Mouse (Mus musculus): ENCODE measurements around the gene Pla2g15.

DNA sequence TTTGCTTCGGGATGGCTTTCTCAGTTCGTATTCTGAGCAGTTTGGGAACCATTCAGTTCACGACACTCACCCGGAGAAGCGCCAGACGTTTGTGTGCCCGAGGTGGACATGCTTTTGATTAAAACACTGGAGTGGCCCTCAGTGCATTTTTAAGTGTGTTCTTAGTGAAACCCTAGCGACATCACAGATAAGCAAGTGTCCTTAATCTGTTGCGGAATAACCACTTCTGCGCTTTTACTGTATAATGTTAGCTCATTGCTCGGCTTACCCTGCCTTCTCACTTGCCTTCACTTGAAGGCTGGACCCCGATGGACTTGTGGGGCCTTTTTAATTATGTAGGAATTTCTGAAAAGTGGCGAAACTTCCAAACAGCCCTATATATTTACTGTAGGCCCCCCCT is 61.2 kb downstream of the Pla2g15 start:
- TF ChIP-seq POLR2A (IDR thresholded peaks at IDR 0.05; ENCODE audit: low read depth, low read length) (no peak), CTCF (conservative IDR thresholded peaks at IDR 0.05 in 1 of 2, IDR thresholded peaks at IDR 0.05 in 1 of 2; ENCODE audit: low read depth in 2 of 2, low read length in 2 of 2) (no peak), RCOR1 (conservative IDR thresholded peaks at IDR 0.05; ENCODE audit: low read depth, low read length) (no peak; the same call in 1 of the 2 replicates), ZC3H11A (IDR thresholded peaks at IDR 0.05; ENCODE audit: low read depth, low read length) (no peak), NELFE (IDR thresholded peaks at IDR 0.05; ENCODE audit: low read depth, low read length) (no peak), UBTF (IDR thresholded peaks at IDR 0.05; ENCODE audit: low read depth, low read length) (no peak), HCFC1 (IDR thresholded peaks at IDR 0.05; ENCODE audit: low read depth, low read length) (no peak), MEF2A (IDR thresholded peaks at IDR 0.05; ENCODE audit: borderline replicate concordance, low read depth, low read length) (no peak), MAZ (IDR thresholded peaks at IDR 0.05; ENCODE audit: low read depth, low read length) (no peak)
